Mouse (Mus musculus) megakaryocyte, adult 5-6 weeks (primary cell): ENCODE results near the gene Fzd1. TPM values are rescaled to one million over a fixed set of nuclear protein-coding genes. Genes with fewer than 3 reads are reported as not detected.

Experiments
- ATAC-seq: 2 replicates; pipeline ENCODE4 v1.8.0; 2016; ENCODE audit warnings: mild to moderate bottlenecking, inconsistent platforms; ENCODE audit not compliant: poor library complexity, severe bottlenecking
- total RNA-seq, 2 experiments: library from RNA; stranded (forward) in 1 of 2; stranded (reverse) in 1 of 2; fragments of 153-499, 151-499 nt in 1 of 2; fragments of 221-1000, 200-1000 nt in 1 of 2; gene quantifications; 2 replicates each; pipeline versions ENCODE4 v1.2.3 to v1.2.4; 2015 to 2017

Fzd1 gene
- total RNA-seq, 2 experiments from 2014 or later: 0.48 to 1.2 TPM

DNA sequence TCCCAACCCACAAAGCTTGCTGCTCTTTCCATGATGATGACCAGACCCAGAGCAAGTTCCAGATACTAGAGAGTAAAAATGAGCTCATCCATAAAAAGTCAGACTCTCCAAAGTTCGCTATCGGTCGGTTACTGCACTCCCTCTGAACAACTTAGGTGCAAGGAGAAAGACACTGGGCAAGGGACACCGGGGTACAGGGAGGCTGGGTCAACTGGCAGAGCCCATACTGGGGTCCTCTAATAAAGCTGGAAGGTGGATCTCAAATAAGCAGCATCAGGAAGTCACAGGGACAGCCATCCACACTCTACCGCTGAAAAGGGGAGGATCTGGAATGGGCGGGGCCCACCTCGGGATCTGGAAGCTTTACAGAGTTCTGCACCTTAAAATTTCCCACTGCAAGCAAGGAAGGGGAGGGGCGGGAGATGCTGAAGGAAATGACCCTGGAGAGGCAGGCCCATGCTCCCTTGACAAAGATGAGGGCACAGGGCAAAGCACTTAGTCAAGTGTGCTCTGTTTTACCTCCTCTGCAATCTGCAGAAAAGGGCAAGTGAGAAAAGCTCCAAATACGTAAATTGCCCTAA is 3.0 kb downstream of the Fzd1 start:
- ATAC-seq: no peak

DNA sequence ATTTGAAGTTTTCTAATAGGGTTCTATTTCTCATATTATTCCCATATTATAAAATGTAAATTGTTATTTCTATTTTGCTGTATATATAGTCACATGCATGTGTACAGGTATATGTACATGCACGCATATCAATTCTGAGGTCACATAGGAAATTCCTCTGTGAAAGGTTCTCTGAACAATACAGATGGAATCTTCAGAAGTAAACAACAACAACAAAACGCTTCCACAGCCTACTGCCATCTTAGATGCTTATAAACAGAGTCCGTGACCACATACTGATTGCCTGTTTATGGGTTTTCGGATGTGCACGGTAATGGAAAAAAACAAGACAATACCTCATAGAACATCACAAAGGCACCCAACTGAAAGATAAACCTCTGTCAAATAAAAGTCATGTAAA is 4.7 kb downstream of the Fzd1 start:
- ATAC-seq: no peak

DNA sequence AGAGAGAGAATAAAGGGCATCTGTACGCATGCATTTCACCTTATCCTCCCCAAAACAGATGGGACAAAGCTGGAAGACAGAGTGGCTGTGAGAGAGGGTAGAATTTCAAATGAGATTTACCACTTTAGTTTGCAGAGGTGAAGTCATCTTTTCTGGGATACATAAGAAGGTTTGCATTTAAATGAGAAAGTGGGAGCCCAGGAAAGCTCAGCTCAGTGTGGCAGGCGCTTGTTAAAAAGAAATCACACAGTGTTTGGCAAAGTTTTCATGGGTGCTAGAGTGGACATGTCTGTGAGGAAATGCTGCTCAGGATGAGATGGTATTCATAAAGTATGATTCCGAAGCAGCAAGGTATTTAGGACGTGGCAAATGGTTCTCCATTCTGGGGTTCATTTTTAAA is 15.1 kb downstream of the Fzd1 start:
- ATAC-seq: no peak

DNA sequence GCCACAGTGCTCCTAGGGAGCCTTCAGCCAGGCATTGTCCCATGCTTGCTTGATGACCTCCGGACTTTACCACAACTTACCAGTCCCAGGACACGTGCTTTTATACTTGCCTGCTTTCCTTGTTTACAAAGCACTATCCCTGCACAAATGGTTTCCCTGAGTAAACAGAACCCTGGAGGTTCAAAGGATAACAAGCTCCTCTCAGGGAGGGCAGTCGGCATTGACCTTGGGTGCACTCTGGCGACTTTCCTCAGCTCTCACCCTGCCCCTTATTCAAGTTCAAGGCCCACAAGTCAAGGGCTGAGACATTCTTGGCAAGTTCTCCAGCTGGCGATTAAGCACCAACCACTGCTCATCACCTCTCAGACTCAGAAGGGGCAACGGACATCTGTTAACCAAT is 20.8 kb downstream of the Fzd1 start:
- ATAC-seq: no peak

DNA sequence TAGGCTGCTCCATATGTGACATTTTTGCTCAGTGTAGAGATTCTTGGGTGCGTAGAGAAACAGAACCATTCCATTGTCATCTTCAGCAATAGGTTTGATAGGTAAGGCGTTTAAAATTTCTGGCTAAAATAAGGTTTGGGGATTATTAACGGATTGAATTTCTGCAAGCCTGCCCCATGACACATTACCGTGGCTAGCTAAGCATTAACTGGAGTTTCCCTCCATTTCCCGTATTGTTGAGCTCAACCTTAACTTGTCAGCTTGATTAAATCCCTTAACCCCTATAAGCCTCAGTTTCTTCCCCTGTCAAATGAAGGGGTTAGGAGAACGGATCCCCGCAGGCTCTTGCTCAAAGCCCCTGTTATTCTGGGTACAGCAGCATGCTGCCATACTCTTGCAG is 22.4 kb downstream of the Fzd1 start:
- no peak for ATAC-seq

DNA sequence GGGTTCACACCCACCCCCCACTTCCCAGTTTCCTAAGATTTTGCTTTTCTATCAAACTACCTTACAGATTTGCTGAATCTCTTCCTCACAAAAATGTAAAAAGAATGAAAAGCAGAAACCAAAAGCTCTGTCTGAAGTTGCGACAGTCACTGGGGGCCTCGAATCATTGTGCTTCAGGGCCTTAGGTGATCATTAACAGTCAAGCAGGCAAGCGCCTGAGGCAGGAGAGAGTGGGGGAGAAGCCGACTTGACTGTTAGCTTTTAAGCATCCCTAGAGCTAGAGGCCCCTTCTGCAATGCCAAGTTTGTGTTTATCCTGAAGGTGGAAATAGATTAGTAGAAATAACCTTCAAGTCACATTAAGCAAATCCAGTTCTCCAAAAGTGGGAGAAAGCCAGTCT is 24.6 kb downstream of the Fzd1 start:
- ATAC-seq: no peak

DNA sequence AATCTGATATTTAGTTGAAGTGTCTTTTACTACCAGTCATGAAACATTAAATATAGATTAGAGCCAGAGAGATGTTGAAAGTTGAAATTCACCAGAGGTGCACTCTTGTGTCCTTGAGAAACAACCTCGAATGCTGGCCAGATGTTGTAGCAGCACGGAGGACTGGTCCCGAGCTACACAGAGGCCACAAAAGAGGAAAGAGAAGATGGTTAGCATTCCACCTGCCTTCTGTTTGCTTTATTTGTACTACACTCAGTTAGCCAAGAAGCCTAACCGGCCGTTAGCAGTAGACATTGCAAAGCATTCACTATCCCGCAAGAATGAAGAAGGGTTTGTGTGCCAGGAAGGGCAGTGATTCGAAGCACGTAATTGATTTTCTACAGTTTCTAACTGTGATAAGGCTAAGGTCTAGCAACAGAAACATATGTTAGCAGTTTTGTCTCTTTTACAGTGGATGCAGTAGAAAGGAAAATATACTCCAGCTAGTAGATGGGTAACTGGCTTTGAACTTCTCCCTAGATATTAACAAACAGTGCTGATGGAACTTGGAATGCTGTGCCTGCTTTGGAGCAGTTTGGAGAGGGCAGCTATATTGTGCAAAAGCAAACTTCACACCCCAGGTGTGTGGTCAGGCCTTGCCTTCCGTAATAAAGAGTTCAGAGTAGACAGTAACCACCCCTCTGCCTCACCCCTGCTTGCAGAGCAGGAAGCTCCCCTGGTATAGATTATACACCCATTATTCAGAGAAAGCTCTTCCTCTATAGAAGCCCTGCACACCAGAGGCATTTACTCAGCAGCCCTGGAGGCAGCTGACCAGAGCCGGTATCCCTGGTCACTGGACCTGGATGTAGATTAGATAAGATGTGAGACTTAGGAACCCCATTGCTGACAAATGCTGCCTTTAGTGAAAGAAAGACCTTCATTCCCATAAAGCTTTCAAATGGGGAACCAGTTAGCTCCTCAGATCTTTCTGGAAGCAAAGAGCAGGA is 25.3 kb downstream of the Fzd1 start:
- no peak for ATAC-seq

DNA sequence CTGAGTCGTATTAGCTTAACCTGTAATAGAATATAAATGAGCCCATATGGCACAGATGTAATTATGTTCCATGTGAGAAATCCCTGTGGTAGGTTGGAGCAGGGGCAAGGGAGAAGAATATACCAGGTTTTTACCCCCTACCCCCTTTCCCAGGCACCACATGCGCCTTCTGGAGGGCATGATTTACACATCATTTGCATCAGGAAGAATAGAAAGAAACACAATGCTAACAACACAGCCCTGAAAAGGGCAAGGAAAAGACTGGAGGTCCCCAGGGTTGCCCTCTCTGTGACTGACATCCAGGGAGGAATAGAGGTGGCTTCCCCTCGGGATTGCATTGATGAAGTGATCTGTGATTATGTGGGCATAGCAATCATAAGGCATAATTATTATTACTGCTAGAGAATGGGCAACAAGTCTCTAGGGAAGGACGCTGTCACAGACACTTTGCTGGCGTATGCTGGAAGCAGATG is 26.1 kb downstream of the Fzd1 start:
- ATAC-seq: no peak

DNA sequence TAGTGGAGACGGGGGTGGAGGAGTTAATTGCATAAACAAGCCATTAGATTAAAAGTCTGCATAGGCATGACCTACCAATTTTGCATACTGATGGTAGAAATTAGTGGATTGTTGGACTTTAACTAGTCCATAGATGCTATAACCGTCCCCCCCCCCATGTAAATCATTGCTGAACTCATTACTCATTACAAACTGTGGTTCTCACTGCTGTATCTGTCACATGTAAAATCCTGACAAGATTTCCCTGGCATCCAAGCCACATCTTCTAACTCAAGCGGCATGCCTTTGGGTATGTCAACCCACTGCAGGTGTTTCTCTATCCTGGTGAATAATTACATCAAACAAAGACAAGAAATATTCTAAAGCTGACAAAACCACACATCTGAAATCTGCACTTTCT is 26.8 kb downstream of the Fzd1 start:
- ATAC-seq: no peak
